Mouse (Mus musculus): ENCODE measurements around the gene Npy5r. TPM values are rescaled to one million over a fixed set of nuclear protein-coding genes. Genes with fewer than 3 reads are reported as not detected.

Gene Npy5r
- polyA plus RNA-seq, 1 experiment = not detected

DNA sequence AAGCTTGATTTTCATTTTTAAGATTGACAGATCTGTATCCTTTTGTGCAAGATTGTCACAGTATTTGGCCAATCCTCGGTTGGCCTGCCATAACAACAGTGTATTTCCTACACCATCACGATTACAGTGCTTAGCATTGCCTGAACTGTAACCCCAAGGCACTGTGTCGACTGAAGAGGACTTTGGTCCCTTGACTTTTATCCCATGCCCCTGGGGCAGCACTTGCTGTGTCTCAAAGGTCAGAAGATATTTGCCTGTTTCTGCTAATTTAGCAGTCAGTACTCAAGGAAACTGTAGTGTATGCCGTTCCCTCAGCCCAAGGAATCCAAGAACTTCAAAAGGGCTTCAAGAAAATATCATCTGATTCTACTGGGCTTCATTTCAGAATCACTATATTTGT, 871 bp upstream of the Npy5r start:
- H3K79me2 ChIP-seq (ENCODE audit: control insufficient read depth, insufficient read depth) = no peaks in the 10 kb centered on the region
- no peak overlapping the region for H3K4me3 ChIP-seq
- no peaks in the 10 kb centered on the region for H3K36me3 ChIP-seq (ENCODE audit: control insufficient read depth, insufficient read depth)
- H3ac ChIP-seq (ENCODE audit: control insufficient read depth, insufficient read length) = no peak overlapping the region
- no peak for TF ChIP-seq TCF3 (IDR thresholded peaks at IDR 0.05; ENCODE audit: insufficient read length, low read depth)
- TF ChIP-seq CEBPB (IDR thresholded peaks at IDR 0.05; ENCODE audit: insufficient read depth, poor library complexity, severe bottlenecking) = no peak
- no peak for TF ChIP-seq MYOD1 (IDR thresholded peaks at IDR 0.05; ENCODE audit: control insufficient read depth in 1 of 3, insufficient read length in 2 of 3, low read depth in 2 of 3)
- TF ChIP-seq POLR2AphosphoS2 (IDR thresholded peaks at IDR 0.05; ENCODE audit: insufficient read length, low read depth) = no peak
- no peak for TF ChIP-seq MAX (IDR thresholded peaks at IDR 0.05; ENCODE audit: low read depth)
- no peak for TF ChIP-seq MYOG (IDR thresholded peaks at IDR 0.05; ENCODE audit: control insufficient read depth in 1 of 3, insufficient read depth in 1 of 3, insufficient read length in 2 of 3, low read depth in 2 of 3)
- TF ChIP-seq USF1 (IDR thresholded peaks at IDR 0.05; ENCODE audit: low read depth) = no peak
- no peak for TF ChIP-seq SRF (IDR thresholded peaks at IDR 0.05; ENCODE audit: control insufficient read depth, insufficient read length, low read depth)
- TF ChIP-seq POLR2A (IDR thresholded peaks at IDR 0.05; ENCODE audit: insufficient read length, low read depth) = no peak
- TF ChIP-seq REST (IDR thresholded peaks at IDR 0.05; ENCODE audit: insufficient read depth, insufficient read length) = no peak
- no peak for TF ChIP-seq TCF12 (IDR thresholded peaks at IDR 0.05; ENCODE audit: insufficient read depth, poor library complexity, severe bottlenecking)
- TF ChIP-seq E2F4 (IDR thresholded peaks at IDR 0.05; ENCODE audit: insufficient read depth) = no peak
- H3K4me2 ChIP-seq (ENCODE audit: low read depth) = no peak overlapping the region
- no peaks in the 10 kb centered on the region for H3K27me3 ChIP-seq (ENCODE audit: control insufficient read depth, insufficient read depth, insufficient read length)

DNA sequence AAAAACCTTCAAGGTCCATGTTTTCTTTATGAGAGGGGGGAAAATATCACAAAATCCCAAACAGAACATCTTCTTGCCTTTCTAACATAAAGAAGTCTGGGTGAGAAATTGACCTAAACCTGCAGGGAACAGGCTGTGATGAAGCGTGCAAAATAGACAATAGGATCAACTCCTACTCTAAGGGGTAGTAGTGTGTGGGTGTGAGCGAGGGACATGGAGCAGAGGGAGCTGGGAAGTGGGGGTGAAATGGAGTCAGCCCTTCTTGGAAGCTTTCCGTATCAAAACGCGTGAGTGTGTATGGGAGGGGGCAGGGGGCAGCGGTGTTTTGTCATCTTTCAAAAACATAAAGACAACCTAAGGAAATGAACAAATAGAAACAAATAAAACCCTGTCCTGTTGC, 467 bp upstream of the Npy5r start:
- H3K4me2 ChIP-seq (ENCODE audit: low read depth) = no peak overlapping the region
- H3K4me3 ChIP-seq = no peak overlapping the region
- no peaks in the 10 kb centered on the region for H3K27me3 ChIP-seq (ENCODE audit: control insufficient read depth, insufficient read depth, insufficient read length)
- TF ChIP-seq TCF12 (IDR thresholded peaks at IDR 0.05; ENCODE audit: insufficient read depth, poor library complexity, severe bottlenecking) (no peak), MYOG (IDR thresholded peaks at IDR 0.05; ENCODE audit: control insufficient read depth in 1 of 3, insufficient read depth in 1 of 3, insufficient read length in 2 of 3, low read depth in 2 of 3) (no peak), MAX (IDR thresholded peaks at IDR 0.05; ENCODE audit: low read depth) (no peak), USF1 (IDR thresholded peaks at IDR 0.05; ENCODE audit: low read depth) (no peak), REST (IDR thresholded peaks at IDR 0.05; ENCODE audit: insufficient read depth, insufficient read length) (no peak), E2F4 (IDR thresholded peaks at IDR 0.05; ENCODE audit: insufficient read depth) (no peak), POLR2A (IDR thresholded peaks at IDR 0.05; ENCODE audit: insufficient read length, low read depth) (no peak), MYOD1 (IDR thresholded peaks at IDR 0.05; ENCODE audit: control insufficient read depth in 1 of 3, insufficient read length in 2 of 3, low read depth in 2 of 3) (no peak), CEBPB (IDR thresholded peaks at IDR 0.05; ENCODE audit: insufficient read depth, poor library complexity, severe bottlenecking) (no peak), SRF (IDR thresholded peaks at IDR 0.05; ENCODE audit: control insufficient read depth, insufficient read length, low read depth) (no peak), TCF3 (IDR thresholded peaks at IDR 0.05; ENCODE audit: insufficient read length, low read depth) (no peak), POLR2AphosphoS2 (IDR thresholded peaks at IDR 0.05; ENCODE audit: insufficient read length, low read depth) (no peak)
- H3ac ChIP-seq (ENCODE audit: control insufficient read depth, insufficient read length) = no peak overlapping the region
- H3K36me3 ChIP-seq (ENCODE audit: control insufficient read depth, insufficient read depth) = no peaks in the 10 kb centered on the region
- no peaks in the 10 kb centered on the region for H3K79me2 ChIP-seq (ENCODE audit: control insufficient read depth, insufficient read depth)

- Histone ChIP-seq H3K79me2 (ENCODE audit: control insufficient read depth, insufficient read depth) (no peaks in the 10 kb centered on the region), H3K4me2 (ENCODE audit: low read depth) (peak overlapping the region; percentile 27)
- TF ChIP-seq CEBPB (IDR thresholded peaks at IDR 0.05; ENCODE audit: insufficient read depth, poor library complexity, severe bottlenecking) = peak; percentile 73; the same call in 1 of the 2 replicates
- TF ChIP-seq POLR2A (IDR thresholded peaks at IDR 0.05; ENCODE audit: insufficient read length, low read depth) = no peak
Observed at GRCm38 (mm10) chr8:66681261-66681660, 6.7 kb downstream of the Npy5r start.

GRCm38 (mm10) chr8:66630721-66631120, 57.2 kb downstream of the Npy5r start:
- Histone ChIP-seq H3K27me3 (ENCODE audit: control insufficient read depth, insufficient read depth, insufficient read length) (no peaks in the 10 kb centered on the region), H3K79me2 (ENCODE audit: control insufficient read depth, insufficient read depth) (no peaks in the 10 kb centered on the region), H3K4me2 (ENCODE audit: low read depth) (no peak overlapping the region), H3K36me3 (ENCODE audit: control insufficient read depth, insufficient read depth) (no peaks in the 10 kb centered on the region), H3K4me3 (no peak overlapping the region), H3ac (ENCODE audit: control insufficient read depth, insufficient read length) (no peak overlapping the region)
- TF ChIP-seq POLR2A (IDR thresholded peaks at IDR 0.05; ENCODE audit: insufficient read length, low read depth) (no peak), TCF12 (IDR thresholded peaks at IDR 0.05; ENCODE audit: insufficient read depth, poor library complexity, severe bottlenecking) (no peak), REST (IDR thresholded peaks at IDR 0.05; ENCODE audit: insufficient read depth, insufficient read length) (no peak), MYOG (IDR thresholded peaks at IDR 0.05; ENCODE audit: control insufficient read depth in 1 of 3, insufficient read depth in 1 of 3, insufficient read length in 2 of 3, low read depth in 2 of 3) (no peak), POLR2AphosphoS2 (IDR thresholded peaks at IDR 0.05; ENCODE audit: insufficient read length, low read depth) (no peak), MAX (IDR thresholded peaks at IDR 0.05; ENCODE audit: low read depth) (no peak), E2F4 (IDR thresholded peaks at IDR 0.05; ENCODE audit: insufficient read depth) (no peak), USF1 (IDR thresholded peaks at IDR 0.05; ENCODE audit: low read depth) (no peak), TCF3 (IDR thresholded peaks at IDR 0.05; ENCODE audit: insufficient read length, low read depth) (no peak), CEBPB (IDR thresholded peaks at IDR 0.05; ENCODE audit: insufficient read depth, poor library complexity, severe bottlenecking) (no peak), MYOD1 (IDR thresholded peaks at IDR 0.05; ENCODE audit: control insufficient read depth in 1 of 3, insufficient read length in 2 of 3, low read depth in 2 of 3) (no peak), SRF (IDR thresholded peaks at IDR 0.05; ENCODE audit: control insufficient read depth, insufficient read length, low read depth) (no peak)

More at GRCm38 (mm10) chr8:66681261-66681660, 6.7 kb downstream of the Npy5r start:
- H3K4me3 ChIP-seq = no peak overlapping the region
- H3K36me3 ChIP-seq (ENCODE audit: control insufficient read depth, insufficient read depth) = no peaks in the 10 kb centered on the region
- H3ac ChIP-seq (ENCODE audit: control insufficient read depth, insufficient read length) = no peak overlapping the region
- H3K27me3 ChIP-seq (ENCODE audit: control insufficient read depth, insufficient read depth, insufficient read length) = no peaks in the 10 kb centered on the region

Other genes with a start within 250 kb of the Npy5r start
- gene Tma16, start 201.6 kb downstream of the Npy5r start, polyA plus RNA-seq (2012; fragmentation: generic; extraction: Trizol) = 3.7 TPM
- not detected for gene Tktl2, start 176.4 kb downstream of the Npy5r start, polyA plus RNA-seq (2012; fragmentation: generic; extraction: Trizol)
- not detected for gene Npy1r, start 9.1 kb upstream of the Npy5r start, polyA plus RNA-seq (2012; fragmentation: generic; extraction: Trizol)
- gene Naf1, start 172.1 kb upstream of the Npy5r start, polyA plus RNA-seq (2012; fragmentation: generic; extraction: Trizol) = 5.6 TPM

All from myocyte (in vitro differentiated cells).